Mouse (Mus musculus) heart, postnatal 0 days (tissue): Measurements from ENCODE around the gene Pla2g4d. TPM values are rescaled to one million over a fixed set of nuclear protein-coding genes. Genes with fewer than 3 reads are reported as not detected.

Source experiments
- ATAC-seq: fragments of 200-750 bp; cut with Nextera tagmentation; 2 replicates; pipeline ENCODE4 v1.8.0; 2017; ENCODE audit warnings: low read depth, moderate number of reproducible peaks, moderate library complexity; ENCODE audit not compliant: insufficient read depth
- DNase-seq: peaks from one replicate; pipeline ENCODE4 v3.0.0-alpha.2; 2016; ENCODE audit warnings: low spot score
- H3K27ac ChIP-seq: fragments of 300-500 bp; sonication (generic); 2 replicates; pipeline ENCODE4 v1.5.1; 2014; ENCODE audit warnings: low read depth, mild to moderate bottlenecking
- H3K27me3 ChIP-seq: fragments of 300-500 bp; sonication (generic); 2 replicates; pipeline ENCODE4 v1.6.1; 2014; ENCODE audit warnings: low read length, mixed read lengths; ENCODE audit not compliant: control insufficient read depth, insufficient read depth
- H3K36me3 ChIP-seq: fragments of 300-500 bp; sonication (generic); replicated peaks from 2 replicates; pipeline ENCODE4 v1.6.1; 2014; ENCODE audit warnings: low read length, mixed read lengths; ENCODE audit not compliant: control insufficient read depth, insufficient read depth
- H3K4me1 ChIP-seq: fragments of 300-500 bp; sonication (generic); 2 replicates; pipeline ENCODE4 v1.6.1; 2014; ENCODE audit warnings: antibody characterized with exemption; ENCODE audit not compliant: control insufficient read depth, insufficient read depth
- H3K4me2 ChIP-seq: fragments of 300-500 bp; sonication (generic); 2 replicates; pipeline ENCODE4 v1.6.1; 2014; ENCODE audit warnings: low read depth, mild to moderate bottlenecking, low read length, moderate library complexity
- H3K4me3 ChIP-seq: fragments of 300-500 bp; sonication (generic); 2 replicates; pipeline ENCODE4 v1.5.1; 2014; ENCODE audit warnings: low read depth, low read length
- H3K9ac ChIP-seq: fragments of 300-500 bp; sonication (generic); replicated peaks from 2 replicates; pipeline ENCODE4 v1.6.1; 2014; ENCODE audit warnings: low read depth, low read length, mixed read lengths
- H3K9me3 ChIP-seq: fragments of 300-500 bp; sonication (generic); replicated peaks from 2 replicates; pipeline ENCODE4 v1.6.1; 2016; ENCODE audit warnings: low read length; ENCODE audit not compliant: control insufficient read depth
- CTCF ChIP-seq: IDR thresholded peaks from 2 replicates; pipeline ENCODE4 v1.5.1; 2016; ENCODE audit warnings: antibody characterized with exemption, control low read depth, low read depth
- EP300 ChIP-seq: IDR thresholded peaks from 2 replicates; pipeline ENCODE4 v1.6.1; 2016; ENCODE audit warnings: antibody characterized with exemption, low read depth
- WGBS: fragments of 180-500 bp; shearing (Covaris S2); extraction: QIAGEN DNeasy Blood & Tissue Kit; methylation state at CpG from one replicate; pipeline ENCODE4 v1.1.7; 2014; 5-methylcytosine and 5-hydroxymethylcytosine counted together
- polyA plus RNA-seq: library from polyadenylated mRNA; unstranded; fragments of >200 nt; fragmentation: Nextera tagmentation; extraction: Ambion mirVana; gene quantifications from 2 replicates; pipeline ENCODE4 v1.2.1, GENCODE M21; 2015
- total RNA-seq: library from RNA; depleted of rRNA; stranded (reverse); fragments of >200 nt; gene quantifications from 2 replicates; pipeline ENCODE4 v1.2.3, GENCODE M21; 2014; ENCODE audit warnings: low replicate concordance

Pla2g4d gene
- total and polyA plus RNA-seq, 2 experiments from 2014 or later: not detected

DNA sequence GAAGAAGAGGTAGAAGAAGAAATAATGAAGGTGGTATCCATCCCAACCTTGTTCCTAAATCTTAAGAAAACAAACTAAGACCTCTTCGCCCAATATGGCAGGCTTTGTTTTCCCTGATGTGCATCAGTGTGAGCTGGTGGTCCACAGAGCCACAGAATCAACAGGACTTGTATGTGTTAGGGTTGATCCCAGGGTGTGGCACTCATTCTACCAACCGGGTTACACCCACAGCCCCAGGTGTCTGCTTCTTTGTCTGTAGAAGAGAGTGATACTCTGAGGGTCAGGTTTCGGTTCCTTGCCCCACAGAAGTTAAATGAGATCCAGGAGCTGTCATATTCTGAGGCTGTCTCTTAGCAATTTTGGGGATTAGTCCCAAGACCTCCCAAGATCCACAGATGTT lies 27.7 kb downstream of the Pla2g4d start:
- DNase-seq (no peak), ATAC-seq (no peak)
- Histone ChIP-seq H3K4me2 (no peak overlapping the region), H3K4me3 (no peak overlapping the region), H3K9me3 (no peaks in the 10 kb centered on the region; the same call in 1 of the 2 replicates), H3K27ac (no peak overlapping the region), H3K27me3 (0 out of 2 replicates have a peak, but pooled peaks cover 3% of the 10 kb centered on the region), H3K9ac (no peak overlapping the region), H3K4me1 (no peaks in the 10 kb centered on the region), H3K36me3 (no peaks in the 10 kb centered on the region)
- TF ChIP-seq CTCF: no peak
- no peak for TF ChIP-seq EP300
- 69% methylated on average over 3 of the region's 3 CpGs for WGBS

DNA sequence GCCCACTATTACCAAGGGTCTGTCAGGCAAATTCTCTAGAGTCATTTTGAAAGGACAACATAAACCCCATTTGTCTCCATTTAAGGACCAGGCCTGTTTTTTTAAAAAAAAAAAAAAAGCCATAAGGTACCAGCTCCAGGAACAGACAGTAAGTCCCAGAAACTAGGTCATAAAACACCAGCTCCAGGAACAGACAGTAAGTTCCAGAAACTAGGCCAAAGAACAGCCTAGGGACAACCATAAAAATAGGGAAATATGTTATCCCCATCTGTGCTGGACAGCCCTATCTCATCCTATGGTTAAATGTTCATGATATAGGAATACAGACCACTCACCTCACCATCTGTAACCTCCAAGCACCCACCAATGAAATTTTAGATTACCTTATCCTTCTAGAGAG lies 32.7 kb downstream of the Pla2g4d start:
- Histone ChIP-seq H3K4me1 (no peaks in the 10 kb centered on the region), H3K36me3 (no peaks in the 10 kb centered on the region), H3K9ac (no peak overlapping the region), H3K4me3 (no peak overlapping the region), H3K4me2 (no peak overlapping the region), H3K27ac (no peak overlapping the region), H3K9me3 (no peaks in the 10 kb centered on the region; the same call in 1 of the 2 replicates), H3K27me3 (no peaks in the 10 kb centered on the region)
- ATAC-seq (no peak), DNase-seq (no peak)
- TF ChIP-seq CTCF (no peak), EP300 (no peak)

DNA sequence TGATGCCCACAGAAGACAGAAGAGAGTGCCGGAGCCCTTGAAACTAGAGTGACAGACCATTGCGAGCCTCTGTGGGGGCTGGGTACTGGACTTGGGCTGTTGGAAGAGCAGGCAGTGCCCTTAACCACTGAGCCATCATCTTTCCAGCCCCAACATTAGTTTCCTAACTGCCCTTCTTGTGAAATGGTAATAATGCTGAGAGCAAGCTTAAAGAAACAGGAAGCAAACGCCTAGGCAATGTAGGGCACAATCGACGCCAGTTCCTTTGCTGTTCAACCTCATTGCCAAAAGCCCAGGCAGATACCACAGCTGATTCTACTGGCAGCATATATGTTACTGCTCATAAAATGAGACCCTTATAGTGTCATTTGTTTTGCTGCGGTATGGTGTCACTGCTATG lies 36.4 kb downstream of the Pla2g4d start:
- no peak for DNase-seq
- WGBS: 84% methylated on average over 6 of the region's 6 CpGs
- H3K4me2 ChIP-seq: no peak overlapping the region
- ATAC-seq: no peak
- H3K9ac ChIP-seq: no peak overlapping the region
- H3K27me3 ChIP-seq: no peaks in the 10 kb centered on the region
- H3K4me3 ChIP-seq: no peak overlapping the region
- TF ChIP-seq CTCF (no peak), EP300 (no peak)
- H3K36me3 ChIP-seq: no peaks in the 10 kb centered on the region
- no peaks in the 10 kb centered on the region for H3K4me1 ChIP-seq
- H3K9me3 ChIP-seq: no peaks in the 10 kb centered on the region; the same call in 1 of the 2 replicates
- no peak overlapping the region for H3K27ac ChIP-seq

DNA sequence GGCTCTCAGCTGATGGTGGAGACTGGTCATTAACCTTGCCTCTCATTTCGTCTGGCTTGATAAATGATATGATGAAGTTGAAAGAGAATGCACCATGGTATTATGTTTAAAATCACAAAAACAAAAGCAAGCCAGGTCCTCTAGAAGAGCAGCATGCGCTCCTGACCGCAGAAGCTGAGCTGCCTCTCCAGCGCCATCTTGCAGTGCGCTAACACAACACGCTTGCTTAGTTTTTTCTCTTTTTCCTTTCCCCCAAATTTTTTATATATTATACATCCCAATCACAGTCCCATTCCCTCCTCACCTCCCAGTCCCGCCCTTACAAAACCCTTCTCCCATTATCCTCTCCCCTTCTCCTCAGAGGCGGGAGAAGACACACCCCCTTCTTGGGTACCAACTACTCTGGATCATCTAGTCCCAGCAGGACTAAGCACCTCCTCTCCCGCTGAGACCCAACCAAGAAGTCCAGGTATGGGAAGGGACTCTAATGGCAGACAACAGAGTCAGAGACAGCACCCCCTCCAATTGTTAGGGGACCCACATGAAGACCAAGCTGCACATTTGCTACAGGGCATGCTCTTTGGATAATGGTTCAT lies 43.5 kb downstream of the Pla2g4d start:
- Histone ChIP-seq H3K27me3 (no peaks in the 10 kb centered on the region; the same call in 1 of the 2 replicates), H3K4me1 (peaks cover 9% of the 10 kb centered on the region; the same call in 1 of the 2 replicates), H3K9me3 (no peaks in the 10 kb centered on the region), H3K4me3 (peak overlapping the region; percentile 53), H3K9ac (peak overlapping the region; percentile 55; the same call in 1 of the 2 replicates), H3K27ac (peak overlapping the region; percentile 76), H3K36me3 (no peaks in the 10 kb centered on the region), H3K4me2 (peak overlapping the region; percentile 75)
- peak; percentile 30 for TF ChIP-seq CTCF
- no peak for TF ChIP-seq EP300
- no peak for DNase-seq
- ATAC-seq: peak; percentile 58
- 16% methylated on average over 9 of the region's 9 CpGs for WGBS

DNA sequence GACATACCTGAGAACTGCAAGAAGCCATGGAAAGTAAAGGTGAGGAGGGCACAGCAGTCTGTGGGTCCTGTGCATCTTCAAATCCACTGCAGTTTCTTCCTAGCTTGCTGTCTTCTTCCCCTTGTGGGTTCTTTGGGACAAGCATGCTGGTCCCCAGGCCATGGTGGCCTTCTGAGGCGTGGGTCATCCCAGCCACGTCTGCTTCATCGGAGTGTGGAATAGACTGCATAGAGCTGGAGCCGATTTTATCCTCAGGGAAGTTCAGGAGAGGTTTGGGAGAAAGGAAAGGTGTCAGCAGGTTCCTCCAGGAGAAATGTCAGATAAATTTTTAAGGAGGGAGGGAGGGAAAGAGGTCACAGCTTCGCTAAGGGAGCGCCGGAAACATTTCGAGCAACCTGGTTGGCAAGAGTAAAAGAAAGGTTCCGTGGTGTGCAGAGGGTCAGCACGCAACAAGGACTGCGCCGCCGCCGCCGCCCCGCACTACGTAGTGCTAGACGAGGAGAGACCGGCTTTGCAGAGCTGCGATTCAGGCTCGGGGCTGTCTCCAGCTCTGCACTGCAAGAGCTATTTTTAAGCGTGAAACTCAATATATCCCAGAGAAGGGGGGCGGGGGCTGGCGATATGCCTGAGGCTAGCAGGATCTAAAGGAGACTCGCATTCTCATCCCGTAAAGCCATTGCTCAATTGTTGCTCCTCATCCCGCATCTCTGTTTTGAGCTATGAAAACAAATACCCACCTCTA lies 44.1 kb downstream of the Pla2g4d start, which contains the start of gene Pla2g4e:
Gene Pla2g4e (minus strand): TSS at position 657 of the 742 bp plus-strand sequence.
- peak; percentile 81 for ATAC-seq
- WGBS: 3% methylated on average over 27 of the region's 27 CpGs

More for the DNA sequence above, 44.1 kb downstream of the Pla2g4d start, which contains the start of gene Pla2g4e:
- Histone ChIP-seq H3K4me2 (peak within 1 kb of the TSS; percentile 75), H3K9ac (peak within 1 kb of the TSS; percentile 55), H3K27ac (peak within 1 kb of the TSS; percentile 76), H3K4me3 (peak within 1 kb of the TSS; percentile 53), H3K27me3 (no peaks in the 10 kb centered on the region; the same call in 1 of the 2 replicates), H3K36me3 (no peaks in the 10 kb centered on the region), H3K4me1 (peaks cover 9% of the 10 kb centered on the region; the same call in 1 of the 2 replicates), H3K9me3 (no peaks in the 10 kb centered on the region)
- no peak for TF ChIP-seq EP300
- no peak for TF ChIP-seq CTCF
- peak; percentile 39 for DNase-seq
